Mouse (Mus musculus): Measurements from ENCODE around the gene Lrrc23. TPM values are rescaled to one million over a fixed set of nuclear protein-coding genes. Genes with fewer than 3 reads are reported as not detected.

Gene Lrrc23
- polyA plus RNA-seq (2015; fragmentation: Illumina TruSeq; extraction: RNeasy Lipid Tissue Mini Kit (QIAGEN cat#74804); ENCODE audit: insufficient read depth, low replicate concordance): 3.5 TPM

DNA sequence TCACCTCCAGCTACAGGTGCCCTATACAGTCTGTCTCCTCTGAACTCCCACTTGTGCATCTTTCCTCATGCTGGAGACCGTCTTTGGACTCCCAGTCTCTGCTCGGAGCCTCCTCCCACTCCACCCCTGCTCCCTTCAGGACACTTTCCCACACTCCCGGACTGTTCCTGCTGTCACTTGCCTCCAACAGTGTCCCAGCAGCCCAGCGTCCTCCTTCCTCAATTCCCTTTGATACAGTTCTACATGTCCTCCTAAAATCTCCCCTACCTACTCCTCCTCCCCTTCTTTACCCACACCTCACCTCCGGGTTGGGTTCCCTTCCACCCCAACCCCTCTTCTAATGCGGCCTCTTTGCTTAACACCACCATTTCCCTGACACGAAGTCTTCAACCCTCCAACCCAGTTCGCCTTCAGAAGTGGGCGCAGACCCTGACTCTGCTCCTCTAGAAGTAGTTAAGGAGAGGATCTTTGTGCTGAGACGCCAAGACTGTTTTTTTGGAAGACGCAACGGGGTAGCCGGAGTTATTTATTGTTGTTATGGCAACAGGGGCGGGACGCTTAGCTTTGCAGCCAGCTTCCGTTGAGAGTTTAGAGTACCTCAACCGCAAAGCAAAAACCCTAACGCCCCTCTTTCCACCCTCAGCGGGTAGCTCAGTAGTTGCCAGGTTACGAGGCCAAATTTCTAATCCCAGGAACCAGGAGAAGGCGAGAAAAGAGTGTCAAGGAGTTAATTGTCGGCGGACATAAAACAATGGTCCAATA lies at the start of gene Lrrc23:
Gene Lrrc23 (minus strand): TSS at position 506 of the 762 bp plus-strand sequence.

DNA sequence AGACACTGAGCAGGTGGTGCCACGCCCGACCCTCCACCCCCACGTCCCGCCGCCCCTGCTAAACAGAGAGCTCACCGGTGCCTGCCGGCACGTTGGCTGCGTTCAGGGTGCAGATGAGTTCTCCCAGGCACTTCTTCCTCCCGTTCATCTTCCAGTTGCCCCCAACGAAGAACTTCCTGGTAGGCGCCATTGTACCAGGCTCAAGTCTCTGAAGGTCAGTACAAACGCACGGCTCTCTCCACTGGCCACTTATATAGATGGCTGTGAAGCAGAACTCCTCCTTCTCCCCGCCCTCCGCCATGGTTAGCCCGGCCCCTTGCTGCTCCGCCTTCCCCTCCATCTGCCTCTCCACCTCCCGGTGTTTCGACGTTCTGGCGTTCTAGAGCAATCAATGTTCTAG lies 34.4 kb upstream of the Lrrc23 start, which contains the start of gene Tpi1:
Gene Tpi1 (minus strand): TSS at position 364 of the 400 bp plus-strand sequence.

DNA sequence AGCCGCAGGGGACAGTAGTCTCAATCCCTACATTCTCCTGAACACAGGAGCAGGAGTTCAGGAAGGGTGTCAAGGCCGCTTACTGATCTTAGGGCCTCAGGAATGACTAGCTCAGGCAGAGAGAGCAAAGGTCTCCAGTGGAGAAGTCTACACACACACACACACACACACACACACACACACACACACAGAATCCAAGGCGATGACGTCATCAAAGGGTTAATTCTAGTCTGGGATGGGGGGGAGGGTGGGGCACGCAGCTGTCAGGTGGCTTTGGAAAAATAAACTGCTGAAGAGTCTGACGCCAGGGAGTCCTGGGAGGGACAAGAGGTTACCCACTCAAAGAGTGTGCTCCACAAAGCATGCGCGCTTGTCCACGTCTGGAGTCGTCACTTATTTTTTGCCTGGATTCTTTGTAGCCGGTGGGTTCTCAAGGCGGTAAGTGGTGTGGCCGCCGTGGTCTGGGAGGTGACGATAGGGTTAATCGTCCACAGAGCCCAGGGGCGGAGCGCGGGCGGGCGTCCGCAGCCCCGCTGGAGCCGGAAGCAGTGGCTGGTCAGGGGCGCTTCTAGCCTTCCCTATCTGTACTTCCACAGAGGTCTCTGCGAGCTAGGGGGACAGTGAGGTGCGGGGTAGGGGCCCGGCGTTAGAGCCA lies 29.0 kb upstream of the Lrrc23 start, which contains the start of gene Spsb2:
Gene Spsb2 (plus strand): TSS at position 304 of the 655 bp plus-strand sequence.

DNA sequence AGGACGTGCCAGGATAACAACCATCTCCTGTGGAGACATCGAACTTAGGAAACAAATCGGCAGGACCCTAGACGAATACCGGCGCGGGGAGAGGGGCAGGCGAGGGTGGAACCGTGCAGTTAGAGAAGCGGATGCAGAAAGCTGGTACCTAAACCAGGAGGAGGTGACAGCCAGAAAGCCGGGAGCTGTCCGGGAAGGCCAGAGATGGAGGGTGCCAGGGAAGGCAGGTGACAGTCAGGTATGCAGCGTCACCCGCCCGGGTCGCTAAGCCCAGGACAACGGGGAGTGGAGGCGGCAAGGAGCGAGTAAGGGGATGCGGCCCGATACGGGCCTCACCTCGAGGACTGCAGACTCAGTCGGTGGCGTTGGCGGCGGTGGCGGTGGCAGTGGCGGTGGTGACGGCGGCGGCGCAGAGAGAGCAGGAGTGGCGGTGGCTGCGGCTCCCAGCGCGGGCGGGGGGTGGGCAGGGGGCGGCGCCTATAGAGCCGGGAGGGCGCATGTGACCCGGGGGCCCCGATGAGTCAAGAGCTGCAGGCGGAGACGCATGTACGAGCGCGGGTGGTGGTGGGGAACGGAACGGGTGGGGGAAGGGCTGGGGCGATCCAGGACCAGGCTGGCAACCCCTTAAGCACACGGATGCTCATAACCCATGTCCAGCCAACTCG lies 10.3 kb downstream of the Lrrc23 start, which contains the start of gene Eno2:
Gene Eno2 (minus strand): TSS at position 573 of the 665 bp plus-strand sequence.

DNA sequence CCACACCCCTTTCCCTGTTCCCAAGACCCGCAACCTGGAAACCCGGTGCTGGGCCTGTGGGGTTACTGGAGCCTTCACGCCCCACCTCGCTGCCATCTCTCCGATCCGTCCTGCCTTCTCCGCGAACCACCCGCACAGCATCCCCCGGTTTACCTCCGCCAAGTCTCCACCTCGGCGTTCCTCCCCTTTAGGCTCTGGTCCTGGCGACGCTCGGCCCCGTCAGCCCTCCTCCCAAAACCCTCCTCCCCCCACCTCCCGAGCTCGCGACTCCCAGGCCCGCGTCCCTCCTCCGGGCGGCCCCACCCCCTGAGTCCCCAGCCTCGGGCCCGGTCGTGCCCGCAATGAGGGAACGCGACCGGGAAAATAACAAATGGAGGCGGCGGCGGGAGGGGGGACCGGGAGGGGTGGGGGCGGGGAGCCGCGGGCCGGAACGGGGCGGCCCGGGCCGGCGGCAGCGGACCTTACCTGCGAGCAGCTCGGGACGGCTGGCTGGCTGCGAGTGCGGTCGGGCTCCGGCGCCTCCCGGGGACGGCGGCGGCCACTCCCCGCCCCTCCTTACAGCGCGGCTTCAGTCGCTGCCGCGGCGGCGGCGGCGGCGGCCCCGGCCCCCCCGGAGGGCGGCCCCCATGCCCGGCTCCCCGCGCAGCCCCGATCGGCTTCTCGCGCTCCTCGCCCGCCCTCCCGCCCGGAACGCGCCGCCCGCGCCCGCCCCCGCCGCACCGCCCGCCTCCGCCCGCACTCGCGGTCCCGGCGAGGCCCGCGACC lies 23.5 kb downstream of the Lrrc23 start, which contains the start of the genes Gm45234 and Atn1:
Gene Gm45234 (minus strand): TSS at position 191 of the 765 bp plus-strand sequence.
Gene Atn1 (minus strand): TSS at position 694 of the 765 bp plus-strand sequence.

DNA sequence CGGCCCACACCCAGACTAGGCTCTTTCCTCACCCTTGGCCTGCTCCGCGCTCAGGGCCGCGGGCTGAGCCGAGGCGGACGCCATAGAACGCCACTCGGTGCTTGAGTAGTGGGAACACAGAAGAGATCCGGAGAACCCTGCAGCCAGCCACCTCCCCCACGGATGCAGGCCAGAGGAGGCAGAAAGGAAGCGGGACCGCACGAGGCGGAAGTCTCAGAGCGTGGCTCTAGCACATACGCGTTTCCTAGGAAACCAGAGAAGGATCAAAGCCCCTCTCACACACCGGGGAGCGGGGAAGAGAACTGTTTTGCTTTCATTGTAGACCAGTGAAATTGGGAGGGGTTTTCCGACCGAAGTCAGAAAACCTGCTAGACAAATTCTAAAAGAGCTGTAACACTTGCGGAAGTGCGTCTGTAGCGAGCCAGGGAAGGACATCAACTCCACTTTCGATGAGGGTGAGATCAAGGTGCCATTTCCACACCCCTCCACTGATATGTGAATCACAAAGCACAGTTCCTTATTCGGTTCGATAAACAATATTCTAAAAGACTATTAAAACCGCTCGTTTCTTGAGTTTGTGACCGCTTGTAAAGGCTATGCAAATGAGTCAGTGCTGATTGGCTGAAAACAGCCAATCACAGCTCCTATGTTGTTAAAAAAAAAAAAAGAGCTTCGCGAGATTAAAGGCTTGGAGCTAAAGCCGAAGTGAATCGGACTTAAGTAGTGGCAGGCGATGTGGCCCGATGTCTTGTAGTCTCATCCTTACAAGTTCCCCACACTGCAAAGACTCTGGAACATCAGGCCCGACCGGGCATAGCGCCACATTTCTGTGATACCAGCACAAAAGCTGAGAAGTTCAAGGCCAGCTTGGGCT lies 38.4 kb downstream of the Lrrc23 start, which contains the start of gene Grcc10:
Gene Grcc10 (minus strand): TSS at position 487 of the 874 bp plus-strand sequence.

DNA sequence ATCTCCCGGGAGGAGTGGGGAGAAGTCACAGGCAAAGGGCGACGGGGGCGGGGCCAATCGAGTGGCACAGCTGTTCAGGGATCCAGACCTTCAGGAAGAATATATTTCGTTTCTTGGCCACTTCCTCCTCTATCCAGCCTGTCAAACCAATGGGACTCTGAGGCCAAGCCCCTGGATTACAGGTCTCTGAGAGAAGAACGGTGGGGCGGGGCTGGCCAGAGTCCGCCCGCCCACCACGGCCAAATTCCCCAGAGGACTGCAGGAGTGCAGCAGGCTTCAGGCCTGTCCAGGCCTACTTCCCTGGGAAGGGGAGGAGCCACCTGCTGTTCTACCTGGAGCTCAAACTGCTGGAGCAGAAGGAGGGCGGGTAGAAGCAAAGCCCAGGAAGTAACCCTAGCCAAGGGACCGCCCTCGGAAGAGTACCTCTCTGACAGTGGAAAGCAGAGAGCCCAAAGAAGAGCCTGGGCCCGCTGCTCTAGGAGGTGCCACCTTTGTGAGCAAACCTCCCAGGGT lies 41.0 kb downstream of the Lrrc23 start, which contains the start of gene Ptpn6:
Gene Ptpn6 (minus strand): TSS at position 204 of the 513 bp plus-strand sequence.

Other genes starting within 250 kb of the Lrrc23 start
- 166 TPM for gene C1s1, start 237.4 kb downstream of the Lrrc23 start, polyA plus RNA-seq (2015; fragmentation: Illumina TruSeq; extraction: RNeasy Lipid Tissue Mini Kit (QIAGEN cat#74804); ENCODE audit: insufficient read depth, low replicate concordance)
- not detected for gene C1rb, start 209.4 kb downstream of the Lrrc23 start, polyA plus RNA-seq (2015; fragmentation: Illumina TruSeq; extraction: RNeasy Lipid Tissue Mini Kit (QIAGEN cat#74804); ENCODE audit: insufficient read depth, low replicate concordance)
- gene C1s2, start 143.6 kb downstream of the Lrrc23 start, polyA plus RNA-seq (2015; fragmentation: Illumina TruSeq; extraction: RNeasy Lipid Tissue Mini Kit (QIAGEN cat#74804); ENCODE audit: insufficient read depth, low replicate concordance): 0.46 TPM
- 37.3 TPM for gene Lpcat3, start 116.7 kb downstream of the Lrrc23 start, polyA plus RNA-seq (2015; fragmentation: Illumina TruSeq; extraction: RNeasy Lipid Tissue Mini Kit (QIAGEN cat#74804); ENCODE audit: insufficient read depth, low replicate concordance)
- 160 TPM for gene Emg1, start 67.5 kb downstream of the Lrrc23 start, polyA plus RNA-seq (2015; fragmentation: Illumina TruSeq; extraction: RNeasy Lipid Tissue Mini Kit (QIAGEN cat#74804); ENCODE audit: insufficient read depth, low replicate concordance)
- 110 TPM for gene Phb2, start 67.4 kb downstream of the Lrrc23 start, polyA plus RNA-seq (2015; fragmentation: Illumina TruSeq; extraction: RNeasy Lipid Tissue Mini Kit (QIAGEN cat#74804); ENCODE audit: insufficient read depth, low replicate concordance)
- 354 TPM for gene Ptpn6, start 41.0 kb downstream of the Lrrc23 start, polyA plus RNA-seq (2015; fragmentation: Illumina TruSeq; extraction: RNeasy Lipid Tissue Mini Kit (QIAGEN cat#74804); ENCODE audit: insufficient read depth, low replicate concordance)
- gene Grcc10, start 38.4 kb downstream of the Lrrc23 start, polyA plus RNA-seq (2015; fragmentation: Illumina TruSeq; extraction: RNeasy Lipid Tissue Mini Kit (QIAGEN cat#74804); ENCODE audit: insufficient read depth, low replicate concordance): 88.0 TPM
- 0.08 TPM for gene Gm45234, start 23.7 kb downstream of the Lrrc23 start, polyA plus RNA-seq (2015; fragmentation: Illumina TruSeq; extraction: RNeasy Lipid Tissue Mini Kit (QIAGEN cat#74804); ENCODE audit: insufficient read depth, low replicate concordance)
- gene Atn1, start 23.2 kb downstream of the Lrrc23 start, polyA plus RNA-seq (2015; fragmentation: Illumina TruSeq; extraction: RNeasy Lipid Tissue Mini Kit (QIAGEN cat#74804); ENCODE audit: insufficient read depth, low replicate concordance): 7.8 TPM
- 3.5 TPM for gene Eno2, start 10.1 kb downstream of the Lrrc23 start, polyA plus RNA-seq (2015; fragmentation: Illumina TruSeq; extraction: RNeasy Lipid Tissue Mini Kit (QIAGEN cat#74804); ENCODE audit: insufficient read depth, low replicate concordance)
- gene Spsb2, start 28.9 kb upstream of the Lrrc23 start, polyA plus RNA-seq (2015; fragmentation: Illumina TruSeq; extraction: RNeasy Lipid Tissue Mini Kit (QIAGEN cat#74804); ENCODE audit: insufficient read depth, low replicate concordance): 3.2 TPM
- gene Tpi1, start 34.6 kb upstream of the Lrrc23 start, polyA plus RNA-seq (2015; fragmentation: Illumina TruSeq; extraction: RNeasy Lipid Tissue Mini Kit (QIAGEN cat#74804); ENCODE audit: insufficient read depth, low replicate concordance): 63.1 TPM
- gene Usp5, start 49.8 kb upstream of the Lrrc23 start, polyA plus RNA-seq (2015; fragmentation: Illumina TruSeq; extraction: RNeasy Lipid Tissue Mini Kit (QIAGEN cat#74804); ENCODE audit: insufficient read depth, low replicate concordance): 69.3 TPM
- gene Cdca3, start 49.8 kb upstream of the Lrrc23 start, polyA plus RNA-seq (2015; fragmentation: Illumina TruSeq; extraction: RNeasy Lipid Tissue Mini Kit (QIAGEN cat#74804); ENCODE audit: insufficient read depth, low replicate concordance): 25.4 TPM
- gene Gnb3, start 60.5 kb upstream of the Lrrc23 start, polyA plus RNA-seq (2015; fragmentation: Illumina TruSeq; extraction: RNeasy Lipid Tissue Mini Kit (QIAGEN cat#74804); ENCODE audit: insufficient read depth, low replicate concordance): not detected
- gene P3h3, start 78.0 kb upstream of the Lrrc23 start, polyA plus RNA-seq (2015; fragmentation: Illumina TruSeq; extraction: RNeasy Lipid Tissue Mini Kit (QIAGEN cat#74804); ENCODE audit: insufficient read depth, low replicate concordance): 6.7 TPM
- gene Gpr162, start 84.3 kb upstream of the Lrrc23 start, polyA plus RNA-seq (2015; fragmentation: Illumina TruSeq; extraction: RNeasy Lipid Tissue Mini Kit (QIAGEN cat#74804); ENCODE audit: insufficient read depth, low replicate concordance): 1.0 TPM
- 71.3 TPM for gene Cd4, start 108.5 kb upstream of the Lrrc23 start, polyA plus RNA-seq (2015; fragmentation: Illumina TruSeq; extraction: RNeasy Lipid Tissue Mini Kit (QIAGEN cat#74804); ENCODE audit: insufficient read depth, low replicate concordance)
- gene Lag3, start 132.0 kb upstream of the Lrrc23 start, polyA plus RNA-seq (2015; fragmentation: Illumina TruSeq; extraction: RNeasy Lipid Tissue Mini Kit (QIAGEN cat#74804); ENCODE audit: insufficient read depth, low replicate concordance): 6.5 TPM
- 193 TPM for gene Ptms, start 140.4 kb upstream of the Lrrc23 start, polyA plus RNA-seq (2015; fragmentation: Illumina TruSeq; extraction: RNeasy Lipid Tissue Mini Kit (QIAGEN cat#74804); ENCODE audit: insufficient read depth, low replicate concordance)
- gene Mlf2, start 151.7 kb upstream of the Lrrc23 start, polyA plus RNA-seq (2015; fragmentation: Illumina TruSeq; extraction: RNeasy Lipid Tissue Mini Kit (QIAGEN cat#74804); ENCODE audit: insufficient read depth, low replicate concordance): 41.7 TPM
- gene Cops7a, start 185.8 kb upstream of the Lrrc23 start, polyA plus RNA-seq (2015; fragmentation: Illumina TruSeq; extraction: RNeasy Lipid Tissue Mini Kit (QIAGEN cat#74804); ENCODE audit: insufficient read depth, low replicate concordance): 30.5 TPM
- 3.0 TPM for gene Pianp, start 217.0 kb upstream of the Lrrc23 start, polyA plus RNA-seq (2015; fragmentation: Illumina TruSeq; extraction: RNeasy Lipid Tissue Mini Kit (QIAGEN cat#74804); ENCODE audit: insufficient read depth, low replicate concordance)
- gene Zfp384, start 229.4 kb upstream of the Lrrc23 start, polyA plus RNA-seq (2015; fragmentation: Illumina TruSeq; extraction: RNeasy Lipid Tissue Mini Kit (QIAGEN cat#74804); ENCODE audit: insufficient read depth, low replicate concordance): 76.0 TPM

All from spleen, adult 10 weeks (tissue).